Mouse (Mus musculus): ENCODE data around the gene Crybg3. TPM values are rescaled to one million over a fixed set of nuclear protein-coding genes. Genes with fewer than 3 reads are reported as not detected.

The Crybg3 gene
- polyA plus RNA-seq (2014; fragmentation: Nextera tagmentation; extraction: Ambion mirVana) = 19.7 and 19.8 TPM in 2 replicates

GRCm38 (mm10) chr16:59600311-59601251 is at the start of gene Crybg3:
Gene Crybg3, minus strand, starts transcription at chr16:59600979.
- H3K27ac ChIP-seq (ENCODE audit: low read depth, low read length) = peak within 1 kb of the TSS; percentile 94
- WGBS (ENCODE audit: insufficient replicate concordance) = under 1% methylated on average over 90 of the region's 90 CpGs
- peak; percentile 90 for ATAC-seq (replicated peaks; ENCODE audit: insufficient number of reproducible peaks, low FRiP score, low TSS enrichment)

GRCm38 (mm10) chr16:59643766-59644165 is 43.0 kb upstream of the Crybg3 start:
- Histone ChIP-seq H3K36me3 (ENCODE audit: control insufficient read depth, insufficient read depth, low read length) (no peaks in the 10 kb centered on the region), H3K4me1 (ENCODE audit: control insufficient read depth, insufficient read depth, low read length) (no peaks in the 10 kb centered on the region), H3K9ac (ENCODE audit: low read depth, low read length) (no peak overlapping the region), H3K4me2 (no peak overlapping the region), H3K9me3 (replicated peaks; ENCODE audit: control insufficient read depth, low read length) (no peaks in the 10 kb centered on the region), H3K27ac (ENCODE audit: low read depth, low read length) (no peak overlapping the region), H3K4me3 (ENCODE audit: low read depth, low read length) (no peak overlapping the region), H3K27me3 (ENCODE audit: control insufficient read depth, insufficient read depth, low read length) (no peaks in the 10 kb centered on the region)
- 48% methylated on average over 2 of the region's 2 CpGs for WGBS (ENCODE audit: insufficient replicate concordance)
- no peak for ATAC-seq (replicated peaks; ENCODE audit: insufficient number of reproducible peaks, low FRiP score, low TSS enrichment)

More at GRCm38 (mm10) chr16:59600311-59601251, at the start of gene Crybg3:
- Histone ChIP-seq H3K4me2 (peak within 1 kb of the TSS; percentile 68), H3K9me3 (replicated peaks; ENCODE audit: control insufficient read depth, low read length) (no peaks in the 10 kb centered on the region), H3K36me3 (ENCODE audit: control insufficient read depth, insufficient read depth, low read length) (no peaks in the 10 kb centered on the region), H3K27me3 (ENCODE audit: control insufficient read depth, insufficient read depth, low read length) (no peaks in the 10 kb centered on the region), H3K4me3 (ENCODE audit: low read depth, low read length) (peak within 1 kb of the TSS; percentile 80), H3K4me1 (ENCODE audit: control insufficient read depth, insufficient read depth, low read length) (peaks cover 10% of the 10 kb centered on the region; the same call in 1 of the 2 replicates), H3K9ac (ENCODE audit: low read depth, low read length) (peak within 1 kb of the TSS; percentile 94)

GRCm38 (mm10) chr16:59639985-59640384 is 39.2 kb upstream of the Crybg3 start:
- Histone ChIP-seq H3K4me3 (ENCODE audit: low read depth, low read length) (no peak overlapping the region), H3K4me1 (ENCODE audit: control insufficient read depth, insufficient read depth, low read length) (no peaks in the 10 kb centered on the region), H3K36me3 (ENCODE audit: control insufficient read depth, insufficient read depth, low read length) (no peaks in the 10 kb centered on the region), H3K4me2 (no peak overlapping the region), H3K9ac (ENCODE audit: low read depth, low read length) (no peak overlapping the region), H3K27me3 (ENCODE audit: control insufficient read depth, insufficient read depth, low read length) (no peaks in the 10 kb centered on the region), H3K9me3 (replicated peaks; ENCODE audit: control insufficient read depth, low read length) (no peaks in the 10 kb centered on the region), H3K27ac (ENCODE audit: low read depth, low read length) (no peak overlapping the region)
- 85% methylated on average over 3 of the region's 3 CpGs for WGBS (ENCODE audit: insufficient replicate concordance)
- no peak for ATAC-seq (replicated peaks; ENCODE audit: insufficient number of reproducible peaks, low FRiP score, low TSS enrichment)

- peak within 1 kb of the TSS; percentile 58 for H3K4me2 ChIP-seq
- no peaks in the 10 kb centered on the region for H3K4me1 ChIP-seq (ENCODE audit: control insufficient read depth, insufficient read depth, low read length)
- H3K9ac ChIP-seq (ENCODE audit: low read depth, low read length) = peak within 1 kb of the TSS; percentile 80
- peak within 1 kb of the TSS; percentile 96 for H3K27ac ChIP-seq (ENCODE audit: low read depth, low read length)
- H3K27me3 ChIP-seq (ENCODE audit: control insufficient read depth, insufficient read depth, low read length) = no peaks in the 10 kb centered on the region
- under 1% methylated on average over 46 of the region's 46 CpGs for WGBS (ENCODE audit: insufficient replicate concordance)
- no peaks in the 10 kb centered on the region for H3K36me3 ChIP-seq (ENCODE audit: control insufficient read depth, insufficient read depth, low read length)
- no peaks in the 10 kb centered on the region for H3K9me3 ChIP-seq (replicated peaks; ENCODE audit: control insufficient read depth, low read length)
- H3K4me3 ChIP-seq (ENCODE audit: low read depth, low read length) = peak within 1 kb of the TSS; percentile 67
- peak; percentile 95 for ATAC-seq (replicated peaks; ENCODE audit: insufficient number of reproducible peaks, low FRiP score, low TSS enrichment)
Measured at GRCm38 (mm10) chr16:59639102-59639691, 38.4 kb upstream of the Crybg3 start, which contains the start of gene Arl6. Gene Arl6, minus strand, starts transcription at chr16:59639391.

DNA sequence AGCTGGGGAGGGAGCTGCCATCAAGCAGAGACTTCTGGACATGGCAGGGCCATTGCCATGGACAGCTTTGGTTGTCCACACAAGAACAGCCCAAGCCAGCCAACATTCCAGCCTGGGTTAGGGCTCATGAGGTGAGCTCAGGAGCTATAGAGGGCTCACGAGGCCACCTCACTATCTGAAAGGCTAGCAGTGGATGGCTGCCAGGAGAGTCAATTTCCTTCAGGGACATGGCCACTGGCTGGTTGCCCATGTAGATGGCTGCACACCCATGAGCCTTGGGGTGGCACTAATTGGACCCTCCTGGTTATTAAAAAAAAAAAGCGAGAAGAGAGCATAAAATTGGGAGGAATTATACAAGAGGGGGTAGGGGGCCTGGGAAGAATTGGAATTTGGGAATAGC is 33.8 kb upstream of the Crybg3 start:
- no peaks in the 10 kb centered on the region for H3K9me3 ChIP-seq (replicated peaks; ENCODE audit: control insufficient read depth, low read length)
- H3K4me3 ChIP-seq (ENCODE audit: low read depth, low read length) = no peak overlapping the region
- no peak overlapping the region for H3K9ac ChIP-seq (ENCODE audit: low read depth, low read length)
- ATAC-seq (replicated peaks; ENCODE audit: insufficient number of reproducible peaks, low FRiP score, low TSS enrichment) = no peak
- no peak overlapping the region for H3K27ac ChIP-seq (ENCODE audit: low read depth, low read length)
- no peaks in the 10 kb centered on the region for H3K4me1 ChIP-seq (ENCODE audit: control insufficient read depth, insufficient read depth, low read length)
- no peaks in the 10 kb centered on the region for H3K36me3 ChIP-seq (ENCODE audit: control insufficient read depth, insufficient read depth, low read length)
- 78% methylated on average over 2 of the region's 2 CpGs for WGBS (ENCODE audit: insufficient replicate concordance)
- H3K4me2 ChIP-seq = no peak overlapping the region
- no peaks in the 10 kb centered on the region for H3K27me3 ChIP-seq (ENCODE audit: control insufficient read depth, insufficient read depth, low read length)

- no peaks in the 10 kb centered on the region for H3K9me3 ChIP-seq (replicated peaks; ENCODE audit: control insufficient read depth, low read length)
- no peak overlapping the region for H3K4me2 ChIP-seq
- no peaks in the 10 kb centered on the region for H3K36me3 ChIP-seq (ENCODE audit: control insufficient read depth, insufficient read depth, low read length)
- 90% methylated on average over 2 of the region's 2 CpGs for WGBS (ENCODE audit: insufficient replicate concordance)
- no peaks in the 10 kb centered on the region for H3K27me3 ChIP-seq (ENCODE audit: control insufficient read depth, insufficient read depth, low read length)
- no peak overlapping the region for H3K27ac ChIP-seq (ENCODE audit: low read depth, low read length)
- ATAC-seq (replicated peaks; ENCODE audit: insufficient number of reproducible peaks, low FRiP score, low TSS enrichment) = no peak
- no peak overlapping the region for H3K4me3 ChIP-seq (ENCODE audit: low read depth, low read length)
- no peak overlapping the region for H3K9ac ChIP-seq (ENCODE audit: low read depth, low read length)
- H3K4me1 ChIP-seq (ENCODE audit: control insufficient read depth, insufficient read depth, low read length) = no peaks in the 10 kb centered on the region
Measured at GRCm38 (mm10) chr16:59621554-59621953, 20.8 kb upstream of the Crybg3 start.

DNA sequence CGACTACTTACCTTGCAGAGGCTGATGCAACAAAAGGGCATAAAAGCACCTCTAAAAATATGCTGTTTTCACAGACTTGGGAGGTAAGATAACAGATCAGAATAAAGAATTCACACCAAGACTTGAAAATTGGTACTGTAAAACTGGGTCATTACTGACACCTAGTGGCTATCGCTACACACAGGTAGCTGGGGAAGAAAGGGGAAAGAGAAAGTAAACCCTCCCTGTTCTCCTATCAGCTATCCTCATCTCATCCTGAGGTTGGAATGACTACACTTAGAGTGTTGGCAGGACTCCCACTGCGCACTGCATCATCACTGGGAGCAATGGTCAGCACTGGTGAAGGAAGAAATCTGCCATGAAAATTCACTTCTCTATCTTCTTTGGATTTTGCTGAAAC is 16.4 kb upstream of the Crybg3 start:
- no peak overlapping the region for H3K4me3 ChIP-seq (ENCODE audit: low read depth, low read length)
- WGBS (ENCODE audit: insufficient replicate concordance) = 23% methylated on average over 3 of the region's 3 CpGs
- no peak overlapping the region for H3K27ac ChIP-seq (ENCODE audit: low read depth, low read length)
- H3K36me3 ChIP-seq (ENCODE audit: control insufficient read depth, insufficient read depth, low read length) = no peaks in the 10 kb centered on the region
- no peaks in the 10 kb centered on the region for H3K4me1 ChIP-seq (ENCODE audit: control insufficient read depth, insufficient read depth, low read length)
- no peak overlapping the region for H3K4me2 ChIP-seq
- no peaks in the 10 kb centered on the region for H3K27me3 ChIP-seq (ENCODE audit: control insufficient read depth, insufficient read depth, low read length)
- ATAC-seq (replicated peaks; ENCODE audit: insufficient number of reproducible peaks, low FRiP score, low TSS enrichment) = no peak
- H3K9me3 ChIP-seq (replicated peaks; ENCODE audit: control insufficient read depth, low read length) = no peaks in the 10 kb centered on the region
- H3K9ac ChIP-seq (ENCODE audit: low read depth, low read length) = no peak overlapping the region

DNA sequence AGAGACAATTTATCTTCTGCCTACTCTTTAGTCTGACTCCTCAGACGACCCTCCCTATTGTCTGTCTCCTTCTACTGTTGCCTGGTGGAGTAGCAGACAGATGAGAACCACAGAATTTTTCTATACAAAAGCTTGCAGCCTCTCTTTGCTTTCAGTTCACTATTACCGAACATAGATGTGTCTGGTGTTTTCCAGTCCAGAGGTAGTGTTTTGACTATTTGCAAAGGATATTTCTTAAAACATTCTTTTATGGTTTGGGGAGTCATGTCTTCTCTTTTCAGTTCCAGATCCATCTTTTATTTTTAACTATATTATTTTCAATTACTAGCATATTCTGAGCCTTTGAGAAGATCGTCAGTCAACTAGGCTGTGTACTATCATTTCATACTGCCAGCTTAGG is 14.9 kb upstream of the Crybg3 start:
- Histone ChIP-seq H3K27ac (ENCODE audit: low read depth, low read length) (no peak overlapping the region), H3K9me3 (replicated peaks; ENCODE audit: control insufficient read depth, low read length) (no peaks in the 10 kb centered on the region), H3K4me3 (ENCODE audit: low read depth, low read length) (no peak overlapping the region), H3K4me2 (no peak overlapping the region), H3K4me1 (ENCODE audit: control insufficient read depth, insufficient read depth, low read length) (no peaks in the 10 kb centered on the region), H3K27me3 (ENCODE audit: control insufficient read depth, insufficient read depth, low read length) (no peaks in the 10 kb centered on the region), H3K9ac (ENCODE audit: low read depth, low read length) (no peak overlapping the region), H3K36me3 (ENCODE audit: control insufficient read depth, insufficient read depth, low read length) (no peaks in the 10 kb centered on the region; the same call in 1 of the 2 replicates)
- 73% methylated on average over 3 of the region's 3 CpGs for WGBS (ENCODE audit: insufficient replicate concordance)
- ATAC-seq (replicated peaks; ENCODE audit: insufficient number of reproducible peaks, low FRiP score, low TSS enrichment) = no peak
